Mouse (Mus musculus): ENCODE measurements at regions not wholly inside any gene's neighbourhood (a gene's known extent, or its start where the extent isn't known, plus 50 kb on each side); places are given as distances from the start of the nearest gene placed in this dataset.

DNA sequence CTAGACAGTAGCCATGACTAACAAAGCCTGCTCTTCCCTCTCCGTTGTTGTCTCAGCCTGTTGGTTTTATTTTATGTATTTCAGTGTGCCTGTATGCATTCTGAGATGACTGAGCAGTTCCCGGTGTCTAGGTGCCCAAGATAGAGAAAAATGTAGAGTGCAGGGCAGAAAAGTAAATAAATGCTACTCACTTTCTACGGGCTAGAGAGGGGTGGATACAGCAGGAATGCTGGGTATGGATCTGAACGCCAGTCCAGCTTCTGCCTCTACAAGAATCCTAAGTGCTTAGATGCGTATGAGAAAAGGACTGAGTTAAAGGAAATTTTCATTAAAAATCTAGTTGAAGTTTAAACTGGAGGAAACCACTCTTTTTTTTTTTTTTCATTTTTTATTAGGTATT lies 149.4 kb upstream of the Tbx20 start:
- TF ChIP-seq CTCF (IDR thresholded peaks at IDR 0.05; ENCODE audit: control insufficient read depth, insufficient read depth, insufficient read length) = no peak
- TF ChIP-seq FOSL1 (IDR thresholded peaks at IDR 0.05; ENCODE audit: insufficient read depth, low read length, poor library complexity, severe bottlenecking) = no peak
- no peak for TF ChIP-seq MYOD1 (IDR thresholded peaks at IDR 0.05; ENCODE audit: control insufficient read depth, insufficient read length, low read depth)
- no peak for TF ChIP-seq USF1 (IDR thresholded peaks at IDR 0.05; ENCODE audit: low read depth)
- TF ChIP-seq MAX (IDR thresholded peaks at IDR 0.05) = no peak

All from C2C12 (cell line).